Mouse (Mus musculus) hindbrain, postnatal 0 days (tissue): ENCODE measurements around the gene Ankmy1. TPM values are rescaled to one million over a fixed set of nuclear protein-coding genes. Genes with fewer than 3 reads are reported as not detected.

Source experiments
- ATAC-seq: fragments of 200-750 bp; cut with Nextera tagmentation; 2 replicates; pipeline ENCODE4 v1.8.0; 2017; ENCODE audit warnings: mild to moderate bottlenecking, moderate TSS enrichment, moderate library complexity
- DNase-seq: peaks from one replicate; pipeline ENCODE4 v3.0.0-alpha.2; 2015; ENCODE audit warnings: low spot score
- H3K27ac ChIP-seq: fragments of 300-500 bp; sonication (generic); 2 replicates; pipeline ENCODE4 v1.5.1; 2014; ENCODE audit warnings: mild to moderate bottlenecking
- H3K27me3 ChIP-seq: fragments of 300-500 bp; sonication (generic); 2 replicates; pipeline ENCODE4 v1.6.1; 2014; ENCODE audit warnings: low read length, mixed read lengths; ENCODE audit not compliant: insufficient read depth
- H3K36me3 ChIP-seq: fragments of 300-500 bp; sonication (generic); 2 replicates; pipeline ENCODE4 v1.6.1; 2014; ENCODE audit warnings: low read length, mixed read lengths; ENCODE audit not compliant: insufficient read depth
- H3K4me1 ChIP-seq: fragments of 300-500 bp; sonication (generic); 2 replicates; pipeline ENCODE4 v1.6.1; 2014; ENCODE audit warnings: antibody characterized with exemption, low read length, mixed read lengths; ENCODE audit not compliant: insufficient read depth
- H3K4me2 ChIP-seq: fragments of 300-500 bp; sonication (generic); 2 replicates; pipeline ENCODE4 v1.6.1; 2014; ENCODE audit warnings: low read depth, mild to moderate bottlenecking, low read length, moderate library complexity, mixed read lengths
- H3K4me3 ChIP-seq: fragments of 300-500 bp; sonication (generic); 2 replicates; pipeline ENCODE4 v1.5.1; 2014; ENCODE audit warnings: low read length
- H3K9ac ChIP-seq: fragments of 300-500 bp; sonication (generic); replicated peaks from 2 replicates; pipeline ENCODE4 v1.6.1; 2014; ENCODE audit warnings: mild to moderate bottlenecking, low read length, moderate library complexity, mixed read lengths
- H3K9me3 ChIP-seq: fragments of 300-500 bp; sonication (generic); 2 replicates; pipeline ENCODE4 v1.6.1; 2016; ENCODE audit warnings: low read length, mixed read lengths
- CTCF ChIP-seq: IDR thresholded peaks from 2 replicates; pipeline ENCODE4 v1.5.1; 2016; ENCODE audit warnings: antibody characterized with exemption, control low read depth, low read depth
- WGBS: fragments of 180-500 bp; shearing (Covaris S2); extraction: QIAGEN DNeasy Blood & Tissue Kit; methylation state at CpG from one replicate; pipeline ENCODE4 v1.1.7; 2014; 5-methylcytosine and 5-hydroxymethylcytosine counted together
- microRNA counts: library from miRNA; unstranded; fragments of <30 nt; microRNA quantifications from one replicate; lab custom pipeline; 2015
- microRNA-seq, 2 experiments: library from miRNA; unstranded; fragments of <30 nt; microRNA quantifications; one replicate each; pipeline ENCODE4; 2016
- polyA plus RNA-seq: library from polyadenylated mRNA; unstranded; fragments of >200 nt; fragmentation: Nextera tagmentation; extraction: Ambion mirVana; gene quantifications from 2 replicates; pipeline ENCODE4 v1.2.1, GENCODE M21; 2015
- total RNA-seq: library from RNA; depleted of rRNA; stranded (reverse); fragments of >200 nt; gene quantifications from 2 replicates; pipeline ENCODE4 v1.2.3, GENCODE M21; 2014; rRNA removed

The Ankmy1 gene
- total and polyA plus RNA-seq, 2 experiments from 2014 or later = 0.39 TPM; not detected in 1

- Histone ChIP-seq H3K4me3 (peak overlapping the region; percentile 65), H3K9ac (peak overlapping the region; percentile 70), H3K4me1 (peaks cover 26% of the 10 kb centered on the region), H3K27me3 (no peaks in the 10 kb centered on the region), H3K4me2 (peak overlapping the region; percentile 73), H3K36me3 (no peaks in the 10 kb centered on the region), H3K9me3 (no peaks in the 10 kb centered on the region), H3K27ac (peak overlapping the region; percentile 83)
- ATAC-seq (peak; percentile 16), DNase-seq (peak; percentile 84)
- under 1% methylated on average over 62 of the region's 62 CpGs for WGBS
- peak; percentile 28 for TF ChIP-seq CTCF
These were observed 70.4 kb downstream of the Ankmy1 start for GRCm38 (mm10) chr1:92832011-92833010.

- Histone ChIP-seq H3K27ac (peak within 1 kb of the TSS; percentile 83), H3K9ac (peak within 1 kb of the TSS; percentile 70), H3K9me3 (no peaks in the 10 kb centered on the region), H3K36me3 (no peaks in the 10 kb centered on the region), H3K4me2 (peak within 1 kb of the TSS; percentile 73), H3K27me3 (no peaks in the 10 kb centered on the region), H3K4me1 (peaks cover 26% of the 10 kb centered on the region), H3K4me3 (peak within 1 kb of the TSS; percentile 65)
- ATAC-seq (peak; percentile 83), DNase-seq (peak; percentile 94)
- WGBS = under 1% methylated on average over 56 of the region's 99 CpGs
- no peak for TF ChIP-seq CTCF
These were observed 71.3 kb downstream of the Ankmy1 start, which contains the start of gene Gpc1 for GRCm38 (mm10) chr1:92831188-92832001. Gene Gpc1 (plus strand): TSS chr1:92831645.

GRCm38 (mm10) chr1:92830626-92831187, 72.0 kb downstream of the Ankmy1 start:
- no peak for TF ChIP-seq CTCF
- H3K27me3 ChIP-seq = no peaks in the 10 kb centered on the region
- peak overlapping the region; percentile 65 for H3K4me3 ChIP-seq
- H3K4me2 ChIP-seq = peak overlapping the region; percentile 73
- no peaks in the 10 kb centered on the region for H3K36me3 ChIP-seq
- ATAC-seq = no peak
- H3K9ac ChIP-seq = peak overlapping the region; percentile 70
- peak overlapping the region; percentile 83 for H3K27ac ChIP-seq
- H3K4me1 ChIP-seq = peaks cover 26% of the 10 kb centered on the region
- H3K9me3 ChIP-seq = no peaks in the 10 kb centered on the region
- 4% methylated on average over 13 of the region's 13 CpGs for WGBS
- DNase-seq = no peak

GRCm38 (mm10) chr1:92815756-92816294, 86.9 kb downstream of the Ankmy1 start:
- no peak for ATAC-seq
- Histone ChIP-seq H3K4me2 (no peak overlapping the region), H3K9me3 (no peaks in the 10 kb centered on the region), H3K9ac (no peak overlapping the region), H3K36me3 (no peaks in the 10 kb centered on the region), H3K4me1 (no peaks in the 10 kb centered on the region), H3K4me3 (no peak overlapping the region), H3K27me3 (no peaks in the 10 kb centered on the region), H3K27ac (no peak overlapping the region)
- TF ChIP-seq CTCF = no peak
- 68% methylated on average over 5 of the region's 5 CpGs for WGBS
- DNase-seq = no peak

- H3K27me3 ChIP-seq = no peaks in the 10 kb centered on the region
- H3K9ac ChIP-seq = no peak overlapping the region
- H3K4me1 ChIP-seq = no peaks in the 10 kb centered on the region
- H3K4me2 ChIP-seq = no peak overlapping the region
- ATAC-seq (no peak), DNase-seq (no peak)
- H3K27ac ChIP-seq = no peak overlapping the region
- no peak overlapping the region for H3K4me3 ChIP-seq
- no peaks in the 10 kb centered on the region for H3K9me3 ChIP-seq
- TF ChIP-seq CTCF = no peak
- no peaks in the 10 kb centered on the region for H3K36me3 ChIP-seq
- 57% methylated on average over 9 of the region's 9 CpGs for WGBS
These were observed 87.6 kb downstream of the Ankmy1 start for GRCm38 (mm10) chr1:92815100-92815499.

GRCm38 (mm10) chr1:92814319-92814718, 88.4 kb downstream of the Ankmy1 start:
- Histone ChIP-seq H3K9ac (no peak overlapping the region), H3K4me3 (no peak overlapping the region), H3K9me3 (no peaks in the 10 kb centered on the region), H3K27ac (no peak overlapping the region), H3K27me3 (no peaks in the 10 kb centered on the region), H3K4me2 (no peak overlapping the region), H3K36me3 (no peaks in the 10 kb centered on the region), H3K4me1 (no peaks in the 10 kb centered on the region)
- ATAC-seq = no peak
- 74% methylated on average over 5 of the region's 5 CpGs for WGBS
- TF ChIP-seq CTCF = no peak
- no peak for DNase-seq

MicroRNAs encoded within 50 kb of the gene (microRNA counts, 519-probe panel; counts per million panel counts)
- microRNA mmu-miR-149 (lab: Ali Mortazavi, UCI) = 5,363 counts per million, percentile 88 among the panel's probes with 10 or more counts

Small RNAs within 50 kb of the gene (microRNA-seq; reads per million reads assigned to microRNA genes)
- 13,532 to 16,809 reads per million in 2 experiments for gene Mir149

Other genes with a start within 250 kb of the Ankmy1 start
- 196 and 215 TPM in 2 replicates for gene Gpc1, start 71.3 kb downstream of the Ankmy1 start, total RNA-seq
- 55.5 and 57.8 TPM in 2 replicates for gene Gpc1, start 71.3 kb downstream of the Ankmy1 start, polyA plus RNA-seq
- gene Dusp28, start 4.1 kb upstream of the Ankmy1 start, total RNA-seq = 25.2 and 36.6 TPM in 2 replicates
- gene Dusp28, start 4.1 kb upstream of the Ankmy1 start, polyA plus RNA-seq = 21.9 and 22.8 TPM in 2 replicates
- gene Rnpepl1, start 7.9 kb upstream of the Ankmy1 start, total RNA-seq = 58.2 and 64.9 TPM in 2 replicates
- gene Rnpepl1, start 7.9 kb upstream of the Ankmy1 start, polyA plus RNA-seq = 25.5 and 31.3 TPM in 2 replicates
- gene Capn10, start 31.5 kb upstream of the Ankmy1 start, total RNA-seq = 79.7 and 101 TPM in 2 replicates
- 50.4 and 51.0 TPM in 2 replicates for gene Capn10, start 31.5 kb upstream of the Ankmy1 start, polyA plus RNA-seq
- gene Gpr35, start 48.0 kb upstream of the Ankmy1 start, total RNA-seq = 0.32 and 0.42 TPM in 2 replicates
- 0.13 and 0.47 TPM in 2 replicates for gene Gpr35, start 48.0 kb upstream of the Ankmy1 start, polyA plus RNA-seq
- gene Aqp12, start 103.4 kb upstream of the Ankmy1 start, total RNA-seq = not detected in 2 replicates
- not detected in 2 replicates for gene Aqp12, start 103.4 kb upstream of the Ankmy1 start, polyA plus RNA-seq
- gene Kif1a, start 199.0 kb upstream of the Ankmy1 start, total RNA-seq = 600 and 696 TPM in 2 replicates
- gene Kif1a, start 199.0 kb upstream of the Ankmy1 start, polyA plus RNA-seq = 651 and 675 TPM in 2 replicates
- gene Agxt, start 232.3 kb upstream of the Ankmy1 start, total RNA-seq = not detected in 2 replicates
- gene Agxt, start 232.3 kb upstream of the Ankmy1 start, polyA plus RNA-seq = not detected in 2 replicates